Mouse (Mus musculus): Measurements from ENCODE around the gene Qpctl. TPM values are rescaled to one million over a fixed set of nuclear protein-coding genes. Genes with fewer than 3 reads are reported as not detected.

Qpctl gene
- total RNA-seq, 2 experiments from 2014 or later, result 1.9 to 2.9 TPM

DNA sequence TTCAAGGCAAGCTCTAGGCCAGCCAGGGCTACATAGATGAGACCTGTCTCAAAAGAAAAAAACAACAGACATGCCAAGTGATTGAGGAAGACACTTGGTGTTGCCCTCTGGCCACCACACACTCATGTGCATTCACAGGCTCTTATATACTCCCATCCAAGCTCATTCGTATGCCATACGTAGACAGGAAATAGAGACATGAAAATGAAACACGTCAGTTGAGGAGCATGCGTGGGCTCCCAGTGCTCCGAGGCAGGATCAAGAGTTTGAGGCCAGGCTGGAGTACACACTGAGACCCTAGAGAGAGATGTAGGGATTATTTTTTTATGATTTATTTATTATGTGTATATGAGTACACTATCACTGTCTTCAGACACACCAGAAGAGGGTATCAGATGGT is 19.7 kb downstream of the Qpctl start:
- no peak for ATAC-seq (replicated peaks; ENCODE audit: low FRiP score, poor library complexity, severe bottlenecking)

DNA sequence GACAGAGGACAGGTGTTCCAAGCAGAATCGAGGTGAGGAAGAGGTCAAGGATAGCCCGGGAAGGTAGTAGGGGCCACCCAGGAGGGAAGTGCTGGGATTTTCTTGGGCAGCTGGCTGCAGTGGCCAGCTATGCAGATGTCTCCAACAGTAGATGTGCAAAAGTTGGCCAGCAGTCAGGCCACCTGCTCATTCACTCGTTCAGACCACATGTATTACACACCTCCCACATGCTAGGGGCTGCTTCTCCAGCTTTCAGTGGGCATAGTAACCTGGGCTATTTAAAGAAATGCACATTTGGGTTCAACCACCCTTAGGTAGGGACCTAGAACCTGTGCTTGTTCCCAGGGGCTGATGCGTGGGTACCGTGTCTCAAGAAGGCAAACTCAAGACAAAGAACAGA is 21.3 kb downstream of the Qpctl start:
- ATAC-seq (replicated peaks; ENCODE audit: low FRiP score, poor library complexity, severe bottlenecking), result no peak

- no peak for ATAC-seq (replicated peaks; ENCODE audit: low FRiP score, poor library complexity, severe bottlenecking)
Measured at GRCm38 (mm10) chr7:19124713-19125112, 24.4 kb downstream of the Qpctl start.

DNA sequence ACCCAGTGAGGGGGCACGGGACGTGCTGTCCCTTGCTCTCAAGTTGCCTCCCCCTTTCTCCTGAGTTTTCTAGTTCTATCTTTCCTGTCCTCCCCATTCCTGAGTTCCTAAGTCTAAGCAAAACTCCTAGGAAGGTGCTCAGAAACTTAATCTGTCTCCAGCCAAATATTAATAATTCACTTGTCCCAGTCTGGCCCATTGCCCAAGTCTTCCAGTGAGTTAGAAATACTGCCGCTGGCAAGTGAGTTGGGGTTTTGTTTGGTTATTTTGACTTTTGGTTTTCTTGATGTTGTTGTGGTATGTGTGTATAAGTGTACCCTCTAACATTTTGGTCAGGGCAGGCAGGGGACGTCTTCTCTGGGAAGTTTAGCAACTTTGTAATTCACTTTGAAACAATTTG is 27.4 kb downstream of the Qpctl start:
- no peak for ATAC-seq (replicated peaks; ENCODE audit: low FRiP score, poor library complexity, severe bottlenecking)

- ATAC-seq (replicated peaks; ENCODE audit: low FRiP score, poor library complexity, severe bottlenecking), result peak; percentile 99
Measured at GRCm38 (mm10) chr7:19119631-19120429, 29.3 kb downstream of the Qpctl start, which contains the start of gene Fbxo46. TSS of gene Fbxo46 (plus strand) at chr7:19119859.

- ATAC-seq (replicated peaks; ENCODE audit: low FRiP score, poor library complexity, severe bottlenecking), result peak; percentile 4; the same call in 1 of the 2 replicates
Measured at GRCm38 (mm10) chr7:19119083-19119482, 30.0 kb downstream of the Qpctl start.

DNA sequence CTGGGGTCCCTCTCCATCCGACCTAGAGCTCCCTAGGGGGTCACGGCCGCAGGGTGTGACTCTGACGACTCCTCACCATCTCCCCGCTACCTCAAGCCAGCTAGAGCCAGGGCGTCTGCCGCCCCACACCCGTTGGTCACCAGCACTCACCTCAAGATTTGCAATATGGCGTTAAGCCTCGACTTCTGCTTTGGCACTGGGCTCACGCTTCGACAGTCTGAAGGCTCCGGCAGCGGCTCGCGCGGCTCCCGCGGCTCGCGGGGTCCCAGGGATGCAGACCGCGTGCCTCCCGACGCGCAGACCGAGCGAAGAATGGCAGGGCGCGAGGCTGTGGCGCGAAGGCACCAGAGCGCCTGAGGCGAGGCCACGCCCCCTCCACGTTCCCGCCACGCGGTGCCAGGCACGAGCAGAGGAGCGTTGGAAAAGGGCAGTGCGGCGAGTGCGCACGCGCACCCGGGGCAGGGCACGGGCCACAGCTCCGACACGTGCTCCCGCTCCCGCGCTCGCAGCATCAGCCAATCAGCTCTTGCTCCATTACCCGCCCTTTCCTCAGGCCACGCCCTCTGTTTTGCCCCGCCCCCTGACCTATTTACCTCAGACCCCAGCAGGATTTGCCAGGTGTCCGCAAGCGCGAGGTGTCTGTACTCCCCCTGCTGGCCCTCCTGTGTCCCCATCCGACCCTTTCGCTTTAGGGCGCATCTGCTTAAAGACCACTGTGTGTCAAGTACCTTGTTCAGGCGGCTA is 30.9 kb downstream of the Qpctl start, which contains the start of gene Gm4969:
Gene Gm4969, minus strand, starts transcription at position 341 of the 744 bp plus-strand sequence.
- ATAC-seq (replicated peaks; ENCODE audit: low FRiP score, poor library complexity, severe bottlenecking), result no peak

DNA sequence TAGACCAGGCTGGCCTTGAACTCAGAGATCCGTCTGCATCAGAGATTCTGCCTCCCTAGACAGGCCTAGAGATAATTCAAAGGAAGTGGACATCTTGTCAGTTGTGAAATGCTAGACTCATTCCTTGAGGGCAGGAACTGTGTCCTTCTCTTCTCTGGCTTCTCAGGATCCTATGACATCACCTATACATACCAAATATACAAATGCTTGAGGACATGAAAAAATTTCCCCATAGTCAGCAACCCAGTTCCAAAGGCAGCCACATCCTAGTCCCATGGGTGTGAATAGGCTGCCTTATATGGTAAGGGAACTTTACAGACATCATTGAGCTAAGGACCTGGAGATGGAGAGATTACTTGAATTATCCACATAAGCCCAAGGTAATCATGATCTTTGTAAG is 39.5 kb downstream of the Qpctl start:
- no peak for ATAC-seq (replicated peaks; ENCODE audit: low FRiP score, poor library complexity, severe bottlenecking)

- no peak for ATAC-seq (replicated peaks; ENCODE audit: low FRiP score, poor library complexity, severe bottlenecking)
Measured at GRCm38 (mm10) chr7:19107436-19107835, 41.7 kb downstream of the Qpctl start.

DNA sequence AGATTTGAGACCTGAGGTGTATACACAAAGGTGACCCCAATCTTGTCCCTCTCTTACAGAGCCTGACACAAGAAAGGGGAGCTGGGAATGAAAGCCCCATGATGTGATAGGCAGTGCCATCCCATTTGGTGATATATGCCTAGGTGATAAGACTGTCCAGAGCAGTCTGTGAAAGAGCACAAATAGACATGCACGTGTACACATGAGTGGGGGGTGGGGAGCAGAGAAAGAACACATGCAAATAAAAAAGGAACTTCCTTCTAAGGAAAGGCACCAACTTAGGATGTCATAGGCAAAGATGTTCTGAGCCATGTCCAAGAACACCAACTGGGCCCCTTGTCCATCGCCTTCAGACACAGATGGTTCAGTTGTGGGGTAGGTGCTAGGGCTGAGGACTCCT is 44.6 kb downstream of the Qpctl start:
- ATAC-seq (replicated peaks; ENCODE audit: low FRiP score, poor library complexity, severe bottlenecking), result no peak

GRCm38 (mm10) chr7:19103741-19104140 is 45.4 kb downstream of the Qpctl start:
- no peak for ATAC-seq (replicated peaks; ENCODE audit: low FRiP score, poor library complexity, severe bottlenecking)

DNA sequence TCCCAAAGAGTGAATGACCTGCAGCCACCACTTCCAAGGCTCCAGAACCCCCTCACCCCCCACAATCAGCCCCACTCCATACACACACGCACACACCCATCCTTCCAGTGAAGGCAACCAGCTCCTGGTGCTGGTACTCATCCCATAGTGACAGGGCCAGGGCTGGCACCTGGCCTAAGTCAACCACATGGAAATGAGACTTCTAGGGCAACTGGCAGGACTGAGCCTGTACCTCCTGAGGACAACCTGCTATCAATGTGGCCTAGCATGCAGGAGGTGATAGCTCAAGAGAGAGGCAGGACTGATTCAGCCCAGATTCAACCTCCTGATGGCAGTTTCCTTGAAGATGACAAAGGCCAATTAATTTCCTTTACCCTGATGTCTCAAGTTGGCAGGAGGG is 48.8 kb downstream of the Qpctl start:
- ATAC-seq (replicated peaks; ENCODE audit: low FRiP score, poor library complexity, severe bottlenecking), result no peak

DNA sequence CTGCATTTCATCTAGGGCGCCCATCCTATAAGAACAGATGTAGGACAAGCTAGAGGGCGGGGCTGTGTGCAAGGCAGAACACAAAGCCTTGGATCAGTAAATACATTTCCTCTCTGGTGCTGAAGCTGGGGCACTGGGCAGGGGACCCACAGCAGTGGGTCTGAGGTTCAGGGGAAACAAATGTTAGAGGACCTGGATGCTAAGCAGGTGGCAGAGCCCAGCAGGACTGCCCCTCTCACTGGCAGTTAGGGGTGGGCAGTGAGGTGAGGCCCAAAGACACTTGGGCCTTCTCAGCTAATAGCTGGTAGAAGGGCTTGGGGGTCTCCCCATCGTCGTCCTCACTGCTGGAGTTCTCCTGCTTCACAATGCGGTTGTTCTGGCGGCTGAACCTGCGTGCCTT is 50.3 kb downstream of the Qpctl start:
- ATAC-seq (replicated peaks; ENCODE audit: low FRiP score, poor library complexity, severe bottlenecking), result no peak

GRCm38 (mm10) chr7:19097863-19098262 is 51.2 kb downstream of the Qpctl start:
- ATAC-seq (replicated peaks; ENCODE audit: low FRiP score, poor library complexity, severe bottlenecking), result no peak

DNA sequence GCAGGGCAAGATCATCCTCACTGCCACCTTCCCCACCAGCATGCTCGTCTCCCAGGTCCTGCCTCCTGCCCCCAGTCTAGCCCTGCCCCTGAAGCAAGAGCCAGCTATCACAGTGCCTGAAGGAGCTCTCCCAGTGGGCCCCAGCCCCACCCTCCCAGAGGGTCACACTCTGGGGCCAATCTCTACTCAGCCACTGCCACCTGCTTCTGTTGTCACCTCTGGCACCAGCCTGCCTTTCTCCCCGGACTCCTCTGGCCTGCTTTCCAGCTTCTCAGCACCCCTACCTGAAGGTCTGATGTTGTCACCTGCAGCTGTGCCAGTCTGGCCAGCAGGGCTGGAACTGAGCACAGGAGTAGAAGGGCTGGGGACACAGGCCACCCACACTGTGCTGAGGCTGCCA is 51.9 kb downstream of the Qpctl start:
- ATAC-seq (replicated peaks; ENCODE audit: low FRiP score, poor library complexity, severe bottlenecking), result no peak

- no peak for ATAC-seq (replicated peaks; ENCODE audit: low FRiP score, poor library complexity, severe bottlenecking)
Measured at GRCm38 (mm10) chr7:19096421-19096976, 52.6 kb downstream of the Qpctl start.

- ATAC-seq (replicated peaks; ENCODE audit: low FRiP score, poor library complexity, severe bottlenecking), result no peak
Measured at GRCm38 (mm10) chr7:19095751-19096110, 53.4 kb downstream of the Qpctl start.

DNA sequence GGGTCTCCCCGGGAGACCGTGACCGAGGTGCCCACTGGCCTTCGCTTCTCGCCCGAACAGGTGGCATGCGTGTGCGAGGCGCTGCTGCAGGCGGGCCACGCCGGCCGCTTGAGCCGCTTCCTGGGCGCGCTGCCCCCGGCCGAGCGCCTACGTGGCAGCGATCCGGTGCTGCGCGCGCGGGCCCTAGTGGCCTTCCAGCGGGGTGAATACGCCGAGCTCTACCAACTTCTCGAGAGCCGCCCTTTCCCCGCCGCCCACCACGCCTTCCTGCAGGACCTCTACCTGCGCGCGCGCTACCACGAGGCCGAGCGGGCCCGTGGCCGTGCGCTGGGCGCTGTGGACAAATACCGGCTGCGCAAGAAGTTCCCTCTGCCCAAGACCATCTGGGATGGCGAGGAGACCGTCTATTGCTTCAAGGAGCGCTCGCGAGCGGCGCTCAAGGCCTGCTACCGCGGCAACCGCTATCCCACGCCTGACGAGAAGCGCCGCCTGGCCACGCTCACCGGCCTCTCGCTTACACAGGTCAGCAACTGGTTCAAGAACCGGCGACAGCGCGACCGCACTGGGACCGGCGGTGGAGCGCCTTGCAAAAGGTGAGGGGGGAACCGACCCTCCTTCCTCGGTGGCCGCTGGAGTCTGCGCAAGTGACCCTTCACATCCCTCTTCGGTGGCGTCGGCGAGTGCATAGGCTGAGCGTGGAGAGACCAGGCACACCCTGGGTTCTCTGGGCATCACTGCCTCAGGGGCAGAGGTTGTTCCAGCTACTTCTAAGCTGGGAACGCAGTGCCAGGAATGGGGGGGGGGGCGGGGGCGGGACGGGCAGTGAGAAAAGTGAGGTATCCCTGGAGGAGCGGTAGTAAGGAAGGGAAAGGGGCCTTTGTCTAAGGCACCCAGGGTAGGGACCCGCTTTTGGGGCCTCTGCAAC is 54.0 kb downstream of the Qpctl start:
- ATAC-seq (replicated peaks; ENCODE audit: low FRiP score, poor library complexity, severe bottlenecking), result no peak

- no peak for ATAC-seq (replicated peaks; ENCODE audit: low FRiP score, poor library complexity, severe bottlenecking)
Measured at GRCm38 (mm10) chr7:19094471-19094825, 54.6 kb downstream of the Qpctl start, which contains the start of gene Six5. TSS of gene Six5 (plus strand) at chr7:19094594.

Measured in erythroid progenitor cell, adult 5-6 weeks (primary cell).